Mouse (Mus musculus): ENCODE measurements around the gene Slc44a3. TPM values are rescaled to one million over a fixed set of nuclear protein-coding genes. Genes with fewer than 3 reads are reported as not detected.
A peak's percentile ranks its signal among the peaks of the same experiment; 100 is the strongest.

The Slc44a3 gene
- polyA plus RNA-seq, 1 experiment from 2014 or later = 12.2 TPM

DNA sequence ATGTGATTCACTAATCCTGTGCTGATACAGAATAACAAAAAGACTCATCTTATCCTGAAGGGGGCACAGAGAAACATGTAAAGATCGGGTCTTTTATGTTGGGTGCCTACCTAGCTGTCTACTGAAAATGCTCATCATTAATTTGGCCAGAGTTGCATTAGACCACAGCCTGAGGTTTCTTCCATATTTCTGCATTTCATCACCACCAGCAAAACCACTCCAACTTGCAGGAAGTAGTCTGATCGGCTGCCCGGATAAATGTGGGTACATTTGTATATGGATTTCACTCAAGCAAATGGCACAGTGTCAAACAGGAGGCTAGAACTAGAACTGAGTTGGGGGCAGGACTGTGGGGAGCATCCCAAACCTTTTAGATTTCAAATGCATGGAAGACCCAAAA, 11.1 kb downstream of the Slc44a3 start:
- H3K4me1 ChIP-seq (ENCODE audit: insufficient read depth) = 0 out of 2 replicates have a peak, but pooled peaks cover 7% of the 10 kb centered on the region
- ATAC-seq (ENCODE audit: insufficient read depth) = no peak
- 83% methylated on average over 3 of the region's 3 CpGs for WGBS
- H3K4me3 ChIP-seq (ENCODE audit: low read depth, low read length) = no peak overlapping the region
- H3K4me2 ChIP-seq = no peak overlapping the region
- DNase-seq = no peak
- no peak for TF ChIP-seq CTCF (IDR thresholded peaks at IDR 0.05; ENCODE audit: low read depth)
- H3K9me3 ChIP-seq (ENCODE audit: low read depth, low read length) = no peaks in the 10 kb centered on the region
- H3K27me3 ChIP-seq (ENCODE audit: insufficient read depth, low read length) = no peaks in the 10 kb centered on the region
- no peaks in the 10 kb centered on the region for H3K36me3 ChIP-seq (ENCODE audit: insufficient read depth)
- H3K27ac ChIP-seq (ENCODE audit: low read depth) = no peak overlapping the region
- H3K9ac ChIP-seq = no peak overlapping the region

- no peak for ATAC-seq (ENCODE audit: insufficient read depth)
- 93% methylated on average over 8 of the region's 8 CpGs for WGBS
- Histone ChIP-seq H3K4me1 (ENCODE audit: insufficient read depth) (no peaks in the 10 kb centered on the region), H3K36me3 (ENCODE audit: insufficient read depth) (no peaks in the 10 kb centered on the region), H3K9ac (no peak overlapping the region), H3K9me3 (ENCODE audit: low read depth, low read length) (no peaks in the 10 kb centered on the region), H3K4me3 (ENCODE audit: low read depth, low read length) (no peak overlapping the region), H3K4me2 (no peak overlapping the region), H3K27ac (ENCODE audit: low read depth) (no peak overlapping the region), H3K27me3 (ENCODE audit: insufficient read depth, low read length) (no peaks in the 10 kb centered on the region)
- no peak for TF ChIP-seq CTCF (IDR thresholded peaks at IDR 0.05; ENCODE audit: low read depth)
- no peak for DNase-seq
These were observed 15.2 kb downstream of the Slc44a3 start for GRCm38 (mm10) chr3:121517030-121517429.

GRCm38 (mm10) chr3:121509141-121509540, 23.1 kb downstream of the Slc44a3 start:
- Histone ChIP-seq H3K9me3 (ENCODE audit: low read depth, low read length) (no peaks in the 10 kb centered on the region), H3K27ac (ENCODE audit: low read depth) (no peak overlapping the region), H3K4me1 (ENCODE audit: insufficient read depth) (no peaks in the 10 kb centered on the region), H3K4me2 (no peak overlapping the region), H3K4me3 (ENCODE audit: low read depth, low read length) (no peak overlapping the region), H3K27me3 (ENCODE audit: insufficient read depth, low read length) (no peaks in the 10 kb centered on the region), H3K36me3 (ENCODE audit: insufficient read depth) (no peaks in the 10 kb centered on the region), H3K9ac (no peak overlapping the region)
- no peak for TF ChIP-seq CTCF (IDR thresholded peaks at IDR 0.05; ENCODE audit: low read depth)
- DNase-seq (no peak), ATAC-seq (ENCODE audit: insufficient read depth) (no peak)
- 37% methylated on average over 5 of the region's 5 CpGs for WGBS

- H3K4me3 ChIP-seq (ENCODE audit: low read depth, low read length) = no peak overlapping the region
- H3K27ac ChIP-seq (ENCODE audit: low read depth) = no peak overlapping the region
- no peaks in the 10 kb centered on the region for H3K27me3 ChIP-seq (ENCODE audit: insufficient read depth, low read length)
- no peak overlapping the region for H3K4me2 ChIP-seq
- TF ChIP-seq CTCF (IDR thresholded peaks at IDR 0.05; ENCODE audit: low read depth) = no peak
- ATAC-seq (ENCODE audit: insufficient read depth) (no peak), DNase-seq (no peak)
- no peaks in the 10 kb centered on the region for H3K9me3 ChIP-seq (ENCODE audit: low read depth, low read length)
- 88% methylated on average over 14 of the region's 14 CpGs for WGBS
- H3K36me3 ChIP-seq (ENCODE audit: insufficient read depth) = no peaks in the 10 kb centered on the region
- H3K4me1 ChIP-seq (ENCODE audit: insufficient read depth) = no peaks in the 10 kb centered on the region
- no peak overlapping the region for H3K9ac ChIP-seq
These were observed 24.5 kb downstream of the Slc44a3 start for GRCm38 (mm10) chr3:121507678-121508077.

GRCm38 (mm10) chr3:121506756-121507155, 25.4 kb downstream of the Slc44a3 start:
- no peaks in the 10 kb centered on the region for H3K4me1 ChIP-seq (ENCODE audit: insufficient read depth)
- H3K4me3 ChIP-seq (ENCODE audit: low read depth, low read length) = no peak overlapping the region
- H3K4me2 ChIP-seq = no peak overlapping the region
- no peaks in the 10 kb centered on the region for H3K36me3 ChIP-seq (ENCODE audit: insufficient read depth)
- no peak overlapping the region for H3K27ac ChIP-seq (ENCODE audit: low read depth)
- WGBS = 76% methylated on average over 7 of the region's 7 CpGs
- ATAC-seq (ENCODE audit: insufficient read depth) (no peak), DNase-seq (no peak)
- no peaks in the 10 kb centered on the region for H3K27me3 ChIP-seq (ENCODE audit: insufficient read depth, low read length)
- no peak for TF ChIP-seq CTCF (IDR thresholded peaks at IDR 0.05; ENCODE audit: low read depth)
- H3K9ac ChIP-seq = no peak overlapping the region
- H3K9me3 ChIP-seq (ENCODE audit: low read depth, low read length) = no peaks in the 10 kb centered on the region

GRCm38 (mm10) chr3:121506175-121506574, 26.0 kb downstream of the Slc44a3 start:
- no peaks in the 10 kb centered on the region for H3K36me3 ChIP-seq (ENCODE audit: insufficient read depth)
- WGBS = 79% methylated on average over 8 of the region's 8 CpGs

GRCm38 (mm10) chr3:121504927-121505487, 27.2 kb downstream of the Slc44a3 start:
- no peaks in the 10 kb centered on the region for H3K36me3 ChIP-seq (ENCODE audit: insufficient read depth)
- H3K4me3 ChIP-seq (ENCODE audit: low read depth, low read length) = no peak overlapping the region
- 63% methylated on average over 8 of the region's 8 CpGs for WGBS
- no peak overlapping the region for H3K27ac ChIP-seq (ENCODE audit: low read depth)
- TF ChIP-seq CTCF (IDR thresholded peaks at IDR 0.05; ENCODE audit: low read depth) = no peak
- H3K4me2 ChIP-seq = no peak overlapping the region
- no peaks in the 10 kb centered on the region for H3K9me3 ChIP-seq (ENCODE audit: low read depth, low read length)
- H3K9ac ChIP-seq = no peak overlapping the region
- H3K27me3 ChIP-seq (ENCODE audit: insufficient read depth, low read length) = no peaks in the 10 kb centered on the region
- H3K4me1 ChIP-seq (ENCODE audit: insufficient read depth) = no peaks in the 10 kb centered on the region
- DNase-seq (no peak), ATAC-seq (ENCODE audit: insufficient read depth) (no peak)

More at GRCm38 (mm10) chr3:121506175-121506574, 26.0 kb downstream of the Slc44a3 start:
- Histone ChIP-seq H3K4me2 (no peak overlapping the region), H3K27me3 (ENCODE audit: insufficient read depth, low read length) (no peaks in the 10 kb centered on the region), H3K4me1 (ENCODE audit: insufficient read depth) (no peaks in the 10 kb centered on the region), H3K4me3 (ENCODE audit: low read depth, low read length) (no peak overlapping the region), H3K9ac (no peak overlapping the region), H3K9me3 (ENCODE audit: low read depth, low read length) (no peaks in the 10 kb centered on the region), H3K27ac (ENCODE audit: low read depth) (no peak overlapping the region)
- ATAC-seq (ENCODE audit: insufficient read depth) (0 out of 2 replicates have a peak, but pooled peaks have one; percentile 44), DNase-seq (peak; percentile 33)
- TF ChIP-seq CTCF (IDR thresholded peaks at IDR 0.05; ENCODE audit: low read depth) = no peak
